In genomic region chr4:129346481-129347154, GRCm38 (mm10) we compare ENCODE assay signal across 12 mouse cellular contexts. TPM values are rescaled to one million over a fixed set of nuclear protein-coding genes. Genes with fewer than 3 reads are reported as not detected.
DNase-seq lines count a peak whose midpoint lies in the region; ATAC-seq and TF ChIP-seq lines count a peak whose summit lies in the region.
"Had no signal": no experiment of that assay in that cellular context is flagged by ENCODE, and none has a peak within 500 bp of the region (broad histone marks: within the 10 kb centered on the region; RNA-seq: fewer than 3 reads in every experiment).

No protein-coding gene starts in this region.

- H3K4me2 ChIP-seq in intestine, postnatal 0 days (replicated peaks; ENCODE audit: low read depth) = no peak overlapping the region
- H3K4me2 ChIP-seq: embryonic facial prominence, embryonic 15.5 days; hindbrain, embryonic 12.5 days; limb, embryonic 12.5 days had no signal

- H3K27me3 ChIP-seq in intestine, postnatal 0 days (replicated peaks; ENCODE audit: control insufficient read depth, insufficient read depth, low read length) = no peaks in the 10 kb centered on the region
- H3K27me3 ChIP-seq: embryonic facial prominence, embryonic 15.5 days; hindbrain, embryonic 12.5 days; limb, embryonic 12.5 days had no signal

- H3K9me3 ChIP-seq in intestine, postnatal 0 days (ENCODE audit: control insufficient read depth) = no peaks in the 10 kb centered on the region
- H3K9me3 ChIP-seq: embryonic facial prominence, embryonic 15.5 days; hindbrain, embryonic 12.5 days; limb, embryonic 12.5 days had no signal

- peak; percentile 45 for DNase-seq in kidney, postnatal 10 days
- no peak for DNase-seq in kidney, postnatal 4 days
- DNase-seq in frontal cortex, postnatal 36 days (ENCODE audit: low spot score in 2 of 2) = peak; percentile 39 to 58
- peak; percentile 50 to 54 for DNase-seq in layer of hippocampus, adult 8-10 months (ENCODE audit: low spot score in 2 of 2)
- DNase-seq in right cerebral cortex, postnatal 10 days (ENCODE audit: low spot score in 2 of 2) = peak; percentile 67 to 71
- DNase-seq in ovary, postnatal 10 days (ENCODE audit: low spot score) = no peak
- DNase-seq: thymus, adult 2 months had no signal

- no peak for ATAC-seq in intestine, postnatal 0 days

- no peak overlapping the region for H3K9ac ChIP-seq in intestine, postnatal 0 days (ENCODE audit: low read depth, low read length)
- H3K9ac ChIP-seq: embryonic facial prominence, embryonic 15.5 days; hindbrain, embryonic 12.5 days; limb, embryonic 12.5 days had no signal

- H3K36me3 ChIP-seq in intestine, postnatal 0 days (ENCODE audit: control insufficient read depth, insufficient read depth) = peaks cover 55% of the 10 kb centered on the region

- TF ChIP-seq CTCF in intestine, postnatal 0 days (IDR thresholded peaks at IDR 0.05; ENCODE audit: low read depth) = no peak

- H3K4me3 ChIP-seq in intestine, postnatal 0 days (ENCODE audit: low read depth, low read length) = no peak overlapping the region
- H3K4me3 ChIP-seq: embryonic facial prominence, embryonic 15.5 days; hindbrain, embryonic 12.5 days; limb, embryonic 12.5 days had no signal

- no peak overlapping the region for H3K27ac ChIP-seq in intestine, postnatal 0 days (ENCODE audit: low read depth, low read length)
- H3K27ac ChIP-seq: embryonic facial prominence, embryonic 15.5 days; hindbrain, embryonic 12.5 days; limb, embryonic 12.5 days had no signal

- no peaks in the 10 kb centered on the region for H3K4me1 ChIP-seq in intestine, postnatal 0 days (replicated peaks; ENCODE audit: control insufficient read depth, insufficient read depth, low read length)
- H3K4me1 ChIP-seq: embryonic facial prominence, embryonic 15.5 days; hindbrain, embryonic 12.5 days; limb, embryonic 12.5 days had no signal

- WGBS in intestine, postnatal 0 days = 74% methylated on average over 15 of the region's 15 CpGs

RNA-seq across cellular contexts. Expression of gene Zbtb8os, which starts 11.1 kb away (rescaled TPM):
- 10 to 100 TPM; 30.7 to 32.4 (median 31.6) TPM for total RNA-seq in layer of hippocampus, adult 8-10 months (2022)
- polyA plus RNA-seq in intestine, postnatal 0 days (2015; fragmentation: Nextera tagmentation; extraction: Ambion mirVana) = 92.9 and 94.5 TPM in 2 replicates

RNA-seq across cellular contexts. Expression of gene Rbbp4, which starts 11.4 kb away (rescaled TPM):
- total RNA-seq in layer of hippocampus, adult 8-10 months (2022) = 100 to 1,000 TPM; 114 to 129 (median 116) TPM
- 159 and 175 TPM in 2 replicates for polyA plus RNA-seq in intestine, postnatal 0 days (2015; fragmentation: Nextera tagmentation; extraction: Ambion mirVana)

RNA-seq across cellular contexts. Expression of gene Zbtb8a, which starts 31.3 kb away (rescaled TPM):
- total RNA-seq in layer of hippocampus, adult 8-10 months (2022) = 1 to 10 TPM; 2.5 to 4.5 (median 2.9) TPM
- polyA plus RNA-seq in intestine, postnatal 0 days (2015; fragmentation: Nextera tagmentation; extraction: Ambion mirVana) = 6.8 and 7.1 TPM in 2 replicates

RNA-seq across cellular contexts. Expression of gene Sync, which starts 59.2 kb away (rescaled TPM):
- 1 to 10 TPM in 3 of 4 experiments, under 1 TPM in 1; 0.63 to 2.2 (median 1.1) TPM for total RNA-seq in layer of hippocampus, adult 8-10 months (2022)
- polyA plus RNA-seq in intestine, postnatal 0 days (2015; fragmentation: Nextera tagmentation; extraction: Ambion mirVana) = 1.3 and 1.6 TPM in 2 replicates
- total RNA-seq: megakaryocyte-erythroid progenitor cell, adult 5-6 weeks had no signal

Comparison
In these comparisons a context has a peak if more than half of its experiments do, and no peak if none do; other contexts are left out.
1. DNase-seq: peak in kidney, postnatal 10 days (single experiment), frontal cortex, postnatal 36 days (2 of 2), layer of hippocampus, adult 8-10 months (2 of 2) and right cerebral cortex, postnatal 10 days (2 of 2); none in kidney, postnatal 4 days (0 of 2) and ovary, postnatal 10 days (single experiment).